10 mouse cellular contexts compared by ENCODE assay signal in the genomic region with DNA sequence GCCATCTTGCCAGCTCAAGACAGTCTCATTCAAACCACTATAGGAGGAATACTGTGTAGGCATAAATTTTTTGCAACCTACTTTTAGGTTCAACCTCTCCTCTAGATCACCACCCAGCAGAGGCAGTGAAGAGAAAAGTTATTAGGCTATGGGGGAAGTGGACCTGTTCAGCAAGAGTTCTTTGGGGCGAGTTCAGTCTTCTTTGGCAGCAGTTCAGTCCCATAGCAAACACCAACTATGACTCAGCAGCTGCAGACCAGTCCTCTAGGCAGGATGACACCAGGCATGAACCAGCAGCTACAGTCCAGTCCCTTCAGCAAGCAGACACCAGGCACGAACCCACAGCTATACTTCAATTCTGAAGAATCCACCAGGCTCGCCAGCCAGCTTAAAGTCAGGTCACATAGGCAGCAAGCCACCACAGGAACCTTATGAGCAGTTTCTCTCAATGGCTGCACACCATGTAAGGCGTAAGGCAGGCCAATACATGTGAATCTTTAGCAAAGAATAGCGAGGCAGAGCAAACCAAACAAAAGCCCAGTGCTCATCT.
"Had no signal": no experiment of that assay in that cellular context is flagged by ENCODE, and none has a peak within 500 bp of the region (broad histone marks: within the 10 kb centered on the region; RNA-seq: fewer than 3 reads in every experiment).

No protein-coding gene starts in this region.

- H3K36me3 ChIP-seq: limb, embryonic 15.5 days had no signal

- H3K27ac ChIP-seq: limb, embryonic 15.5 days; midbrain, embryonic 13.5 days; stomach, embryonic 15.5 days had no signal

- H3K27me3 ChIP-seq: limb, embryonic 15.5 days; midbrain, embryonic 13.5 days; stomach, embryonic 15.5 days had no signal

- ATAC-seq: midbrain, embryonic 13.5 days had no signal

- DNase-seq: kidney, adult 8-10 months; layer of hippocampus, adult 9-11 months; layer of hippocampus, postnatal 36 days; lung, adult 18-20 months; right cerebral cortex, postnatal 14 days; thymus, adult 2 months; thymus, postnatal 25 days had no signal

- H3K9me3 ChIP-seq: limb, embryonic 15.5 days; midbrain, embryonic 13.5 days; stomach, embryonic 15.5 days had no signal

- H3K4me3 ChIP-seq: limb, embryonic 15.5 days; midbrain, embryonic 13.5 days; stomach, embryonic 15.5 days had no signal

- H3K9ac ChIP-seq: limb, embryonic 15.5 days; midbrain, embryonic 13.5 days; stomach, embryonic 15.5 days had no signal

- H3K4me2 ChIP-seq: limb, embryonic 15.5 days; midbrain, embryonic 13.5 days; stomach, embryonic 15.5 days had no signal
